Mouse (Mus musculus) myocyte (in vitro differentiated cells): ENCODE results near the gene Zfp54.
"Not testable (repeated sequence)": the region's sequence is repeated elsewhere in the genome, so short reads cannot be mapped to it uniquely, and the experiment has no call there.

ENCODE experiments used
- CEBPB ChIP-seq: IDR thresholded peaks from 2 replicates; pipeline ENCODE4 v1.6.1; 2011; ENCODE audit warnings: mild to moderate bottlenecking, moderate library complexity; ENCODE audit not compliant: poor library complexity, insufficient read depth, severe bottlenecking
- E2F4 ChIP-seq: IDR thresholded peaks from one replicate; pipeline ENCODE4 v1.6.1; 2011; ENCODE audit warnings: mild to moderate bottlenecking, control low read depth, moderate library complexity; ENCODE audit not compliant: insufficient read depth
- MAX ChIP-seq: IDR thresholded peaks from one replicate; pipeline ENCODE4 v1.6.1; 2011; ENCODE audit warnings: low read depth, mild to moderate bottlenecking, control low read depth
- MYOD1 ChIP-seq, 3 experiments: IDR thresholded peaks; one replicate each; pipeline ENCODE4 v1.6.1; 2011; ENCODE audit warnings: control low read depth in 2 of 3, low read depth in 2 of 3, mild to moderate bottlenecking in 2 of 3, moderate library complexity in 1 of 3; ENCODE audit not compliant: insufficient read length in 2 of 3, control insufficient read depth in 1 of 3
- MYOG ChIP-seq, 3 experiments: IDR thresholded peaks; one replicate each; pipeline ENCODE4 v1.6.1; 2011; ENCODE audit warnings: control low read depth in 2 of 3, low read depth in 2 of 3, mild to moderate bottlenecking in 2 of 3; ENCODE audit not compliant: insufficient read length in 2 of 3, control insufficient read depth in 1 of 3, insufficient read depth in 1 of 3
- POLR2A ChIP-seq: IDR thresholded peaks from one replicate; pipeline ENCODE4 v1.6.1; 2011; ENCODE audit warnings: low read depth, mild to moderate bottlenecking, control low read depth, moderate library complexity; ENCODE audit not compliant: insufficient read length
- USF1 ChIP-seq: IDR thresholded peaks from one replicate; pipeline ENCODE4 v1.6.1; 2011; ENCODE audit warnings: low read depth, mild to moderate bottlenecking, control low read depth, moderate library complexity

GRCm38 (mm10) chr17:21438806-21439400 lies 15.9 kb downstream of the Zfp54 start:
- TF ChIP-seq POLR2A; CEBPB; MYOD1 (IDR thresholded peaks at IDR 0.05; ENCODE audit: control insufficient read depth in 1 of 3, insufficient read length in 2 of 3, low read depth in 2 of 3); E2F4; MAX; MYOG (IDR thresholded peaks at IDR 0.05; ENCODE audit: control insufficient read depth in 1 of 3, insufficient read depth in 1 of 3, insufficient read length in 2 of 3, low read depth in 2 of 3); USF1: not testable (repeated sequence)
